Mouse (Mus musculus) bone marrow macrophage, adult 2 months (primary cell): ENCODE measurements around the gene Ccnb2.

Source experiments
- CTCF ChIP-seq: IDR thresholded peaks from 2 replicates; pipeline ENCODE4 v1.5.1; 2012; ENCODE audit warnings: low read depth, mild to moderate bottlenecking, low read length, moderate library complexity
- POLR2A ChIP-seq: IDR thresholded peaks from 2 replicates; pipeline ENCODE4 v1.6.1; 2012; ENCODE audit warnings: mild to moderate bottlenecking, low read depth, low read length, borderline replicate concordance

DNA sequence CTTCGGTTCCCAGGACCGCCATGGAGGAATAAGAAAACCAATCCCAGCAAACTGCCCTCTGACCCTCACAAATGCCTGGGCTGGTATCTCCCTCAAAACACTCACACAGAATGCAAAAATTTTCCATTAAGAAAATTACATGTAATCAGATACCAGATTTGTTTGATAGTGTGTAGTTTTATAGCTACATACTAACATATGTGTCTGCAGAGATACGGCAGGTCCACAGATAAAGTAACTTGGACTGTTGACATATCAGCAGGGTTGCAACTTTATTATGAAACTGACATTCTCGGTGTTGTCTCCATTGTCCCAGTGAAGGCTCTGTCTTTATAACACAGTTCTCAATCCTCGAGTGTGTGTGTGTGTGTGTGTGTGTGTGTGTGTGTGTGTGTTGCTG is 30.3 kb downstream of the Ccnb2 start:
- TF ChIP-seq POLR2A (no peak), CTCF (no peak)
